Mouse (Mus musculus): ENCODE data around the gene Cybrd1.
A peak's percentile ranks its signal among the peaks of the same experiment; 100 is the strongest.

Gene Cybrd1

DNA sequence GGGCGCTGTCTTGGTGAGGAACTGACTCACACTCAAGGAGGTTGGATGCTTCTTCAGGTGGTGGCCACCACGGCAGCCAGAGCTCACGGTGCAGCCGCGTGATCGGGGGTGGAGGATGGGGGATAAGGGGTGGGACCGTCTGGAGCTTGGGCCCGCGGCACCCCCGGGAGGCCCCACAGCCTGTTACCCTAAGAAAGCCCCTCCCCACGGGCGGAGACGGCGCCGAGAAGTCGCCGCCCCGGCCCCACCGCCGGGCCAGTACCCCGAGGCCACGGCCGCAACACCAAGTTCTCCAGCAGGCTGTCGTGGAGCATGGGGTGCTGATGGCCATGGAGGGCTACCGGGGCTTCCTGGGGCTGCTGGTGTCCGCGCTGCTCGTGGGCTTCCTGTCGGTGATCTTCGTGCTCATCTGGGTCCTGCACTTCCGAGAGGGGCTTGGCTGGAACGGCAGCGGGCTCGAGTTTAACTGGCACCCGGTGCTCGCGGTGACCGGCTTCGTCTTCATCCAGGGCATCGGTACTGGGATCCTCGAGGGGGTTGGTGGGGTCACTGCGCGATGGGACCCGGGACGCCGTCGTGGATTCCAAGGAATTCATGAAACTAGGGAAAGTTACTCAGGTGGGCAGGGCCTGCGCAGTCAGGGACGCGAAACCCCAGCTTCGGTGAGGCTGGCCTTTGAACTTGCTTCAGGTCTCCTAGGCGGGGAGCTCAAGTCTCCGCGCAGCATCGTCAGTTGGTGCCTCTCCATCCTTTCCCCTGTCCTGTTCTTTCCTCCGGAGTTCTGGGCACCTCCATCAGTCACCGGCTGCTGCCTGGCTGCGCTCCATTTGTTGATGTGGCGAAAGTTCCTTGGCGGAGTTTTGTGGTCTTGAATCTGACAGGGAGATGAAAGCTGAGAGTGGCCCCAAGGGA is at the start of gene Cybrd1:
TSS of gene Cybrd1 (plus strand) at position 127 of the 912 bp plus-strand sequence.
- peak; percentile 51 for DNase-seq (ENCODE audit: low spot score)

DNA sequence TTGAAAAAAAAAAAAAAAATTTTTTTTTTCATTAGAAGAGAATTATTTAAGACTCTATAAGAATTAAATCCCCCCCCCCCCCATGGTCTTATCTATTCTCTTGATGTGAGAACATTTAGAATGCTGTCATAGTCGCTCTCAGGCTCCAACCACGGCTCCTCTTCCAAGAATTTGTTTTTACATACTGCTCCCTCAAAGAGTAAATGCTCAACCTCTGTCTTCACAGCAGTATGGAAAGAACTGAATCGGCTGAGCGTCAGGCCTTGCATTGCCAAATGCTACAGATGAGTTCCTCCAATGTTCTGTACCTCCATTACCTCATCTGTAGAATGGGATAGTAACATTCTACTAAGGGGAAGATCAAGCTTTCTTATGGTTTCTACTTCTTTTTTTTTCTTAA is 46.1 kb upstream of the Cybrd1 start:
- DNase-seq (ENCODE audit: low spot score) = no peak

DNA sequence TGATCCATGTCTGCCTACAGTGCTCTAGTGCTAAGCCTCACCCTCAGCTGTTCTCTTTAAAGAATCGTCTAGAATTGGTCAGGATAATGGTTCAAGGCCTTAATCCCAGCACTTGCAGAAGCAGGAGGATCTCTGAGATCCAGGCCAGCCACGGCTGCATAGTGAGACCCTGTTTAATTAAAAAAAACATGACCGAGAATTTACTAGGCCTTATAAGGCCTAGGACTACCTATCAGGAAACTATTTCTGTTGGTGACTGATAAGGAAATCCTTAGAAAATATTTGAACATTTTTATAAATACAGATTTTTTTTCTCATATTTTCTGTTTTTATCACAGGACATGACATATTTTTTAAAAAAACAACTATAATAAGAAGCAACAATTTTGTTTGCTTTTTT is 44.4 kb upstream of the Cybrd1 start:
- no peak for DNase-seq (ENCODE audit: low spot score)

DNA sequence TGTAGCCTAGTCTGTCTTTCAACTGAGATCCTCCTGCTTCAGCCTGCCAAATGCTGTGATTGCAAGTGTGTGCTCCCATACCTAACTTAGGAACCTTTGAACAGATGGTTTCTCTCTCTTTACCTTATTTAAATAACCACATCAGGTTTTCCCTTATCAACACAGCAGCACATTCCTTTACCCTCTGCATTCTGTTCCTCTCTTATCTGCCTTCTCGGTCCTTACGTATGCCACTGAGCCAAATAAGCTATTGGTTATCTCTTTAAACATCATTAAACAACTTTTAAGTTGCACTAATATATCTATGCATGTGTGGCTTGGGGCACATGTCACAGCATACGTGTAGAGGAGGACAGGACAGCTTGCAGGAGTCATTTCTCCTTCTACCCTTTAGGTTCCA is 43.9 kb upstream of the Cybrd1 start:
- DNase-seq (ENCODE audit: low spot score) = no peak

DNA sequence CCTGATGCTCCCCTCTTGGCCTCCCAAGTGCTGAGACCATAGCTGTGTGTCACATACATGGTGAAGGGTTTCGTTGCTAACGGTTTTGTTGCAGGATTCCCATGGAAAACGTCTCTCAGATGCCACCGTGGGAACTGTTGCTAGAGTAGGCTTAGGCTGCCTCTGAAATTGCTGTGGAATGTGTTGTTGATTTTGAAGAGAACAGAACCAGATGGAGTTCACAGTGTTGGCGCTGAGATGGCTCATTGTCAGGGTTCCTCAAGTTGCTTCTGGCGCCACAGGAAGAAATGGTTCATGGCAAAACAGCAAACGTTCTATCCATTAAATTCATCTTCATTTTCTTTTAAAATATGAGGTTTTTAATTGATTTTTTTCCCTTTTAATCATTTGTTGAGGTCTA is 35.3 kb upstream of the Cybrd1 start:
- DNase-seq (ENCODE audit: low spot score) = no peak

DNA sequence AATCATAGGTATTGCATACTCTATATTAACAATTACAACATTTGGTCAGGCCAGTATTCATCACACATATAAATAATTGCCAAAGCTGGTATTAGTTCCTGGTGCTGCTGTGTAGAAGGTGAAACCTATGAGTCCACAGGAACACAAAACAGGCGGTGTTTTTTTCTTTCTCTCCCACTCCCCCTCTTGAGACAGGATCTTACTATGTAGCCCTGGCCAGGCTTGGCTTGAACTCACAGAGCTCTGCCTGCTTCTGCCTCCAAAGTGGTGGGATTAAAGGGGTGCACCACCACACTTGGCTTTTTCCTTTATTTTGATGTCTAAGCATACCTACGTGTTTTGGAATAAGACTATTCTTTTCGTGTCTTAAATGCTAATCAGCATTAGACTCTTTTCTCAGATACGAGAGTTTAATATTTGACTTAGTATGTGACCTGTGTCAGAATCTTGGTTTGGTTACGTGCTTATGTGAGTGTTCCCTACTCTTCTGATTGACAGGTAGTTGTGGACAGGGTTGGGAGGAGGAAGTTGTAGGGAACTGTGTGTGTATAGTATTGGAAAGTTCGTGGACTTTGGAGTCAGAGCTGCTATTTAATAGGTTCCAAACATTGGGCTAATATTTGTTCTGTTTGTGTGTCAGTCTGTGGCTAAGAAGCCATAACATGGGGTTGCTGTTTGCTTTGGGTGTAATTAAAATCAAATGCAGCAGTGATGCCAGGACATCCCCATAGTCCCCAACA is 34.1 kb upstream of the Cybrd1 start:
- no peak for DNase-seq (ENCODE audit: low spot score)

DNA sequence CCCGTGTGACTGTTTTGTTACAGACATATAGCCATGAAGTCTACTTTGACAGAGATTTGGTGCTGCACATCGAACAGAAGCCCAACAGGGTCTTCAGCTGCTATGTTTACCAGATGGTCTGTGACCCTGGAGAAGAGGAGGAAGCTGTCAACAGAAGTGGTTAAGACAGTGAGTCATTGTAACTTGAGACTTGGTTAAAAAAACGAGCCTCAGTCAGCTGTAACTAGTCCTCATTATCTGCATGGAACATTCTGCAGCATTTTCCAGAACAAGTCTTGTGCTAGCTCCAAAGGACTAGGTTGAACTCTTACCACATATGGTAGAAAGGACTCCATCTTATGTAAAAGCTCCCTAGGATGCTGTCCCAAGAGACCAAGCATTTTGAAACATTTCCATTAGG is 28.0 kb upstream of the Cybrd1 start:
- no peak for DNase-seq (ENCODE audit: low spot score)

DNA sequence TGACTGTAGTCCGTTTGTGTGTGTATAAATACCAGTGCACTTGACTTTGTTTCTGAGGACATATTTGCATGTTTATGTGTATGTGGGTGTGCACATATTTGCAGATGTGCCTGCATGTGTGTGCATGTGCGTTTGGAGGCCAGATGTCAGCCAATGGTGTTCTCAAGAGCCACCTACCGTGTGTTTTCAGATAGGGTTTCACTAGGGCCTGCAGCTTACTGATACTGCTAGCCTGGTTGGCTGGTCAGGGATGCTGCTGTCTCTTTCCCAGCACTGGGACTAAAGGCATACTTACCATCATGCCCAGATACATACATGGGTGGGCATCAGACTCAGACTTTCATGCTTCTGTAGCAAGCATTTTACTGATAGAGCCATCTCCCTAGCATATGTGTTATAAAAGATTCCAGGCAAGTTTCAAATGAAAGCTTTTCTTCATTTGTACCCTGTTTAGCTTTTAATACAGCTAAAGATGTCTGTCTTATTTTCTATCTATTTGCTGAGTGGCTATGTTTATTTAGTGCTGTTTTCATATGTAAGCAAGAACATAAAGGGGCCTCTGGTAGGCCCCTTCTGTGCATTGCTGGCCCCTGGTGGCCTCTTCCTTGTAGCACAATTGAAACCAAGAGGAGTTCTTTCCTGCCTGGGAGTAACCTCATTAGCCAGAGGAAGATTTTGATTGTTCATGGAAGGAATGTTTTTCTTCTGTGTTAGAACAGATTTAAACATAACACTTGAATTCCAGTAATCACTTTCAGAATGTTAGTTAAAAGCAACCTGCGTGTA is 26.9 kb upstream of the Cybrd1 start:
- DNase-seq (ENCODE audit: low spot score) = no peak

DNA sequence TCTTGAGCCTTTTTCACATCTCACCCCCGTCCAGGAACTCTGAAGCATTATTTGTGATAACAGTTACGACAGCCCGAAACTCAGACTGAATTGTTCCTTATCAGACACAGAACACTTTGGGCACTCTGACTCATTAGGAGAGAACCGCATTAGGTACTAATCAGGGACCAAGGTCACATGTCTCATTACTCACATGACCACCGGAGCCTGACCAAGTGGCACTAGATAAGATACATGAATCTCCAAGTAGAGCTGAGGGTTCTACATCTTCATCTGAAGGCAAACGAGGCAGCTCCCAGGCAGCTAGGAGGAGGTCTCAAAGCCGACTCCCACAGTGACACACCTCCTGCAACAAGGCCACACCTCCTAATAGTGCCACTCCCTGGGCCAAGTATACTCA is 21.6 kb upstream of the Cybrd1 start:
- no peak for DNase-seq (ENCODE audit: low spot score)

DNA sequence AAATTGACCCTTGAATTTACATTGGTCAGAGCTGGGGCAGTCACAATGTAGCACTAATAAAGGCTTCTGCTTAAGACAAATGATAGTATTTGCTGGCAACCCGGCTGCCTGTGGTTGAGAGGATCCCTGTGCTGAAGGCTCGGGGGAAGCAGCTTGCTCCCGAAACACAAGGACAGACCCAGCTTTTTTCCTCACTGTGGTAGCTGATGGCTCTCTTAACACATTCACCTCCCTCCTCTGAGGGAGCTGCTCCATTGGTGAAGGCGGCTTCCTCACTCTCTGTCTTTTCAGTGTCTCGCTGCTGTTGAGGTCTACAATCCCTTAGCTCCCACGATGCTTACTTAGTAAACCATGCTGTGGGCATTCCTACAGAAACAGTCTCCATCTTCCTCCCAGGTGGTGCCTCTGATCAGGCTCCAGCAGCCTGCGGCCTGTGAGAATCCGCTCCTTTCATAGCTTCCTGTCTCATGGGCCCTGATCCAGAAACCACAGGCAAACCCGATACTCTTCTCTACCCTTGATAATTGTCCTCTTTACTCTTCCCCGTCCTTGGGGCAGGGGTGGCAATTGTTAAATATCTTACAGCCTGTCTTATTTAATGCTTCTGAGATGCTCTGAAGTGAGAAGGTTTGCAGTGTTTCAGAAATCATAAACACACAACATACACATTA is 15.0 kb upstream of the Cybrd1 start:
- no peak for DNase-seq (ENCODE audit: low spot score)

DNA sequence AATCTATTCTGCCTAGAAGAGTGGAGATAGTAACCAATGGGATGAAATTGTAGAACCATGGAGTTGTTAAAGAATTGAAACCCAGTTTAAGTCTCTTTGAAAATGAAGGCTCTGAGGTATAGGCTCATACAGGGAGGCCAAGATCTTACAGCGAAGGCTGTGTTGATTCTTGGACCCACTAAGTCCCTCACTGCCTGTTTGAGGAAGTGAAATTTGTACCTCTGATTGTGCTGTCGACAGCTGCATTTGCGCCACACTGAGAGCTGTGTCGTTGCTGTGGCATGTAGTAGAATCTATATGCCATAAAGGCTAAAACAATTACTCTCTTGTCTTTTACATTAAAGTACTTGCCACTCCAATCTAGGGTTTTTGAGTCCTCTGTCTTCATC is 14.4 kb upstream of the Cybrd1 start:
- DNase-seq (ENCODE audit: low spot score) = no peak

DNA sequence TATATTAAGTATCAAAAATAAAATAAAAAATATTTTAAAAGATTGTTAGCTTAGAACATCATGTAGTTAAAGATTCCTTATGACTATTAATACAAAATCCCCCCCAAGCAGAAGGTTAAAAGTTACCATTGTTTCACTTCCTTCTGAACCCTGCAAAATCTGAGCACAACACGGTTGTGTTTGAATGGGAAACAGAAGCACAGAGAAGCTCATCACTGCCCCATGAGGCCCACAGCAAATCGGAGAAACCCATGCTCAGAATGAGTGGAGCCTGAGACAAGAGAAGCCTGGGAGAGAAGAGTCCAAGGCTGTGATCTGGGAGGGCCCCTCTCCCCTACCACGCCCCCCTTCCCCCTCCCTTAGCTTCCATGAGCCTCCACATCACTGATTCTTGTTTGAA is 13.0 kb upstream of the Cybrd1 start:
- no peak for DNase-seq (ENCODE audit: low spot score)

DNA sequence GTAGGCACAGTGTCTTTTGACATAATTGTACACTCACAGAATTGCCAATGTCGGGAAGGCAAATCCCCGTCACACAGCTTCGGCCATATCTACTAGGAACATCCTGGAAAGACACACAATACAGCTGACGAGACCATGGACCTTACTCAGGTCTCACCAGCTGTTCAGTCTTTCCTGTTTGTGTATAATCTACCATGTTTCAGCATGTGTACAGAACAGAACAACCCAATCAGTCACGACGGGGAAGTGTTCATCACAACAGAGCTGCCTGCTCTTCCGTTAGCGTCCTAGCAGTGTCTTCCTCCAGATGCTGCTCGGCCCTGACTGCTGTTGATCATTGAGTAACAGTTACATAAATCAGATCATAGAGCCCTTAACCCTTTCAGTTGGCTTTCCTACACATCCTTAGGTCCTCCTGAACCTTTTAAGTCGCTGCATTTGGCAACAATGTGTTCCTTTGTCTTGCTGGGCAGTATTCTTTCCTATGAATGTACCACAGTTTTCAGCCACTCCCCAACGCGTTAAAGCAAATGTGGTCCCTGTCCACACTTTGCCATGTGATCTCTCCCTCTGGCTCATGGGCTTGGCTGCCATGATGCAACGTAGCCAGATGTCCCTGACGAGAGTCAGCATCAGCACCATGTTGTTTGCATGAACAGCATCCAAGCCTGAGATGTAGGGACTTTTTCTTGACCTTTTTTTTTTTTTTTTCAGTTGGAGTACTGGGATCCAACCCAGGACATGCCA is 12.1 kb upstream of the Cybrd1 start:
- DNase-seq (ENCODE audit: low spot score) = no peak

DNA sequence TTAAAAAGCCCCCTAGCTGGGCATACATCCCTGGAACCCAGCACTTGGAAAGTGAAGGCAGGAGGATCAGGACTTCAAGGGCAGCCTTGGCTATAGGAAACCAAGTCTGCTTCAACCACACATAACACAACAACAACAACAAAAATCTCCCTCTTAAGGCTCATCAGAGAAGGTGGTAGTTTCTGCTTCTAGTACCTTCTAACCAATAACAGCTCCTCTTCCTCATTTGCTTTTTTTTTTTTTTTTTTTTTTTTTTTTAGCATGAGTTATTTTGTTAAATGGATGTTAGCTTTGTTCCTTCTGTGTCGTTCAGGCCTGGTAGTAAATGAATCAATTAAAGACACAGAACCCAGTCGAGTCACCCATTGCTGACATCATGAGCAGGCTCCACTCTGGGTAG is 10.5 kb upstream of the Cybrd1 start:
- DNase-seq (ENCODE audit: low spot score) = no peak

DNA sequence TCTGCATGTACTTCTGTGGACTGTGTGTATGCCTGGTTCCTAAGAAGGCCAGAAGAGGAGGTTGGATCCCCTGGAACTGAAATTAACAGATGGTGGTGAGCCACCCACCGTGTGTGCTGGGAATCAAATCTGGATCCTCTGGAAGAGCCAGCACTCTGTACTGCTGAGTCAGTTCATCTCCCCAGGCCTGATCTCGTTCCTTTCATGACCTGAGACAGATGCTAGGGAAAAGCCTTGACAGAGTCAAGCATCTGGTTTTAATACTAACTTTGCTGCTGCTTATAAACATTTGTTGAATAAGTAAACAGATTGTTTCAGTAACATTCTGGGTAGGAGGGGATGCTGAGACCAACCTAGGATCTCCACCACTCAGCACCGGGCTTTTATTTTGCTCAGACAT is 9.2 kb upstream of the Cybrd1 start:
- DNase-seq (ENCODE audit: low spot score) = no peak

DNA sequence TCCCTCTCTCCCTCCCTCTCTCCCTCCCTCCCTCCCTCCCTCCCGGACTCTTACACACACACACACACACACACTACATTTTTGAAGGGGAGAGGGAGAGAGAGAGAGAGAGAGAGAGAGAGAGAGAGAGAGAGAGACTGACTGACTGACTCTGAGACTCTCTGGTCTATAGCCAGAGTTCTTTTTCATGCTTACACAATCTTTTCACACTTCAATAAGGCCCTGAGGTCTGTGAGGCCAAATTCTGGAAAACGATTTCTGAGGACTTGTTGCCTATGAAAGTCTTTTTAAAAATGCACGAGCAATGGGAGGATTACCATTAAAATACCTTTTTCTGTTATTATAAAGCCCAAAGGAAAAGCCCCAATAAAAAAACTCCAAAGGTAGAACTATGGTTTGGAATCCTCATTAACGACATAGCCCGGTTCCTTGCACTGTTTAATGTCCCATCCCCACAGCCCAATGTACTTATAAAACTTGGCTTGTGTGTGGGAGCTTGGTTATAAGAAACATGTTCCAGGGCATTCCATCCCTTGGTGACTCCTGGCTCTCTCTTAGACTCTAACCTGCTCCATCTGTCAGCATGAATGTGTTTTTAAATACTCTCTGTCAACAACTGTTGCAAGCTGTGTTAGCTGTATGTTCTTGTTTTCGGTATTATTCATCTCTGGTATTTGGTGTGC is 4.1 kb upstream of the Cybrd1 start:
- no peak for DNase-seq (ENCODE audit: low spot score)

DNA sequence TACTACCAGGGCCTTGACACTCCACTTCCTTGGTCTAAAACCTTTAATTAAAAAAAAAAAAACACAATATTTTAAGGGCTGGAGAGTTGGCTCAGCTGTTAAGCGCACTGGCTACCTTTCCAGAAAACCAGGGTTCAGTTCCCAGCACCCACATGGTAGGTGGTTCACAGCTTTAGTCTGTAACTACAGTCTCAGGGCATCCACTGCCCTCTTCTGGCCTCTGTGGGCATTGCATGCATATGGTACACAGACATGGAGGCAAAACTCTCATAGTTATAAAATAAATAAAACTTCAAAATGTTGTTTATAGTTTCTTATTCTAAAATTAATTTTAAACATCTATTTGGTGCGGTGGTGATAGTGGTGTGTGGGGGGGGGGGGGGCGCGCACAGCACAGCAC is 1.6 kb upstream of the Cybrd1 start:
- DNase-seq (ENCODE audit: low spot score) = no peak

DNA sequence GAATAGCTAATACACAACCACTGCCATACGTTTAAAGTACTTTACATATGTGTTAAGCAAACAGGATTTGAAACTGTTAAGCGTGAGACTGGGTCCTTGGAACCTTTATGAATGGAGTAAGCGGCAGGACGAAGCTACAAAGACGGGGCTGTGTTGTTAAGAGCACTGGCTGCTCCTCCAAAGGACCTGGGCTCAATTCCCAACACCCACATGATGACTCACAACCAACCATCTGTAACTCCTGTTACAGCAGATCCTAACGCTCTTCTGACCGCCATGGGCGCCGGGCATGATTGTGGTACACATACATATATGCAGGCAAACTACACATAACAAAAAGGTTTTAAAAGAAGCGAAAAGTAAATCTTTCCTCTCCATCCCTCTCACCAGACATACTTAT is 3.1 kb downstream of the Cybrd1 start:
- no peak for DNase-seq (ENCODE audit: low spot score)

DNA sequence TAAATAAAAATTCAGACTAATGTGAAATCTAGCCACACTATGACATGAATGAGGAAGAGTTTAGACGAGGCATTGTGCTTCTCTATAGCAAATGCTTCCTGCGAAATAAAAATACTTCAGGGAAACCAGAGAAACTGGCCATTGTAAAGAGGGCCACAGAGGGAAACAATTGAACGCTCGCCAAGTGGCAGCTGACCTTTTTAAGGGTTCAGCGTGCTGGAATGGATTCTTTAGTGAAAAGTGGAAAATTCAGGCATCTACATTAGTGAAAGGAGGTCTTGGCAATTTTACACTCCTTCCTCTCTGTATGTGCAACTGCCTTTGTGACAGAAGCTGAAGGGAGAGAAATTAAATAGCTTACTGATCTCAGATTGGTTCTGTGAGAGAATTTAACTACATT is 3.7 kb downstream of the Cybrd1 start:
- peak; percentile 24 for DNase-seq (ENCODE audit: low spot score)

DNA sequence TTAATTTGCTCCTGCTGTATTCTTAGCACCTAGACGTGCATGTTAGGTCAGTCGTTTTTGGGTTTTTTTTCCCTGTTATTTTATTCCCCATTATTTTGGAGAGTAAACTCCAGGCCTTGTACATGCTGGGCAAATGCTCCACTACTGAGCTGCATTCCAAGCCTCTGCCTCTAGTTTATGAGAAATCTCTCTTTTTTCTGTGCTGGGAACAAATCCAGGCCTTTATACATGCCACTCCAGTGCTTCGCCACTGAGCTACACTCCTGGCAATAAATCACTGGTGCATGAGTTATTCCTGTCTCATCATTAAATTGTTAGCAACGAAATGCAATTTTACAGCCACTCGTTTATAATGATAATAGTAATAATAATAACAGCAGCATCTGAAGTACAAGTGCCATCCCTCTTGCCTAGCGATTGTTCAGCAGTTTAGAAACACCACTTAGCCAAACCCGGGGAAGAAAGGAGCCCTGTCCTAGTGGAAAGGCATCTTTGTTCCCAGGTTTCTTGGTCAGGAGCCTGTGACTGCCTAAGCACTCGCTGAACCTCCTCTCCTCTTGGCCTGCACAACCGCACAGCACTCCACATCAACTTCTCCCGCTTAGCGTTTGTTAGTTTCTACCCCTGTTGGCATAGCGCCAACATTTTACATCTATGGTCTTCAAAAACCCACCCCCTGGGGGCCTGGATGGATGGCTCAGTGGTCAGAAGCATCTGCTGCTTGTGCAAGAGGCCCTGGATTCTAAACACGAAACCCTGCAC is 4.7 kb downstream of the Cybrd1 start:
- DNase-seq (ENCODE audit: low spot score) = no peak
